Mouse (Mus musculus) bone marrow, adult 2 months (tissue): ENCODE data around the gene Zfyve21. TPM values are rescaled to one million over a fixed set of nuclear protein-coding genes. Genes with fewer than 3 reads are reported as not detected.

Experiments used
- H3K27ac ChIP-seq: fragments of 200-500 bp; 2 replicates; pipeline ENCODE4 v1.5.1; 2012; ENCODE audit warnings: low read depth, mild to moderate bottlenecking, control low read depth, inconsistent platforms, low read length; ENCODE audit not compliant: control insufficient read depth, poor library complexity, insufficient read depth
- H3K4me1 ChIP-seq: fragments of 200-500 bp; 2 replicates; pipeline ENCODE4 v1.6.1; 2011; ENCODE audit warnings: low read length; ENCODE audit not compliant: control insufficient read depth, insufficient read depth
- H3K4me3 ChIP-seq: fragments of 200-500 bp; replicated peaks from 2 replicates; pipeline ENCODE3; 2011; ENCODE audit warnings: mild to moderate bottlenecking, low read depth, low read length, control low read depth; ENCODE audit not compliant: control insufficient read depth
- CTCF ChIP-seq: fragments of 200-500 bp; IDR thresholded peaks from 2 replicates; pipeline ENCODE4 v1.5.1; 2011; ENCODE audit warnings: low read length, control low read depth; ENCODE audit not compliant: control insufficient read depth, insufficient read depth
- POLR2A ChIP-seq: fragments of 200-500 bp; IDR thresholded peaks from 2 replicates; pipeline ENCODE4 v1.6.1; 2011; ENCODE audit warnings: low read depth, mild to moderate bottlenecking, control low read depth, low read length, borderline replicate concordance; ENCODE audit not compliant: control insufficient read depth
- WGBS: fragments of 180-500 bp; shearing (Covaris S2); methylation state at CpG from one replicate; pipeline ENCODE4 v1.1.7; 2018; 5-methylcytosine and 5-hydroxymethylcytosine counted together
- polyA plus RNA-seq: library from polyadenylated mRNA; stranded (reverse); fragments of >200 nt; gene quantifications from 2 replicates; pipeline ENCODE4 v1.2.4, GENCODE M21; 2011; ENCODE audit warnings: low replicate concordance; ENCODE audit not compliant: missing spikeins, insufficient read depth, insufficient read length

Zfyve21 gene
- polyA plus RNA-seq, 1 experiment = 12.8 TPM

DNA sequence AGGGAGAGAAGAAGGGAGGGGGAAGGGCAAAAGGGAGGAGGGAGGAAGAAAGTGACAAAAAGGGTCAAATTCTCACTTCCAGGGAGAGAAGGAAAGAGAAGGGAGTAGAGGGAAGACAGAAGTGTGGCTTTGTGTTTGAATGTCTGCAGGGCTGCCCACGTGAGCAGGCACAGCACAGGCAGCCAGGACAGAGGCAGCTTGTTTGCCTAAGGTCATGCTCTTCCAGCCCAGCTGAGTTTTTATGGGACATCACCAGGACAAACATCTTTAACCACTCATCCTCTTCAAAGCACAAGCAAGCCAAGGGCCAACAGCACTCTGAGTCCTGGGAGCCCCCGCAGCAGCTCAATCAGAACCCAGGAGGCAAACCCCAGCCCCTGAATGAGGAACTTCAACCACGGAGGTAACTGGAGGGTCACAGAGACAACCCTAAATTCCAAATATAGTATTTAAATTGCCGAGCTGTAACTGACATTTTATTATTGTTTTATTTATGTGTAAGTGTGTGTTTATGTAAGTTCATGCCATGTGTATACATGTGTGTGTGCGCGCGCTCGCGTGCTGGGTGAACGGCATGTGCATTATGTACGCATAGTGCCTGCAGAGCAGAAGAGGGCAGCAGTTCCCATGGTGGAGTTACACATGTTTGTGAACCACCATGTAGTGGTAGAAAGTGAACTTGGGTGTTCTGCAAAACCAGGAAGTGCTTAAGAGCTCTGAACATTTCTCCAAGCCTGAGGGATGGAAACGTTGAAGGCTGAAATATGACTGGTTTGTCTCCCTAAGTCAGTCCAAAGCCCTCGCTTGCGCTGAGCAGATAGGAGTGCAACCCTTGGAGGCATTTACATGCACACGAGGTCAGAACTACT, 28.8 kb downstream of the Zfyve21 start:
- Histone ChIP-seq H3K27ac (no peak overlapping the region), H3K4me3 (no peak overlapping the region), H3K4me1 (no peaks in the 10 kb centered on the region; the same call in 1 of the 2 replicates)
- 69% methylated on average over 15 of the region's 15 CpGs for WGBS
- TF ChIP-seq POLR2A (no peak), CTCF (no peak)

DNA sequence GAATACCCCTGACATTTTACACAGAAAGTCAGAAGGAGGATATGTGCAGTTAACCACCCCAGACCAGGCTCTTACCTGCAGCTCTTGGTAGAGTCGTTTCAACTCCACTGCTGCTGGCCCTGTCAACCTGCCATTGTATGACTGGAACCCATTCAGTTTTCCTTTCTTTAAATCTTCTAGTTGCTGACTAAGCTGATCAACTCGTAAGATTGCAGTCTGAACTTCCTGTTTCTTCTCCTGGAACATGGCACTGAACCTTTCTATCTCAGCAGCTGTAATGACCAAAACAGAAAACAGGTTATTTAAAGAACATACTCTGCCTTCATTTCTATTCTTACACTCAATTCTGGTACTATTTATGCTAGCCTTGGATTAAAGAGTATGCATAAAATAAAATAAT, 29.5 kb downstream of the Zfyve21 start:
- Histone ChIP-seq H3K27ac (no peak overlapping the region), H3K4me3 (no peak overlapping the region), H3K4me1 (no peaks in the 10 kb centered on the region; the same call in 1 of the 2 replicates)
- WGBS = 5% methylated on average over 2 of the region's 2 CpGs
- TF ChIP-seq CTCF (no peak), POLR2A (no peak)

GRCm38 (mm10) chr12:111845953-111846352, 32.0 kb downstream of the Zfyve21 start:
- 82% methylated on average over 4 of the region's 4 CpGs for WGBS
- Histone ChIP-seq H3K4me3 (no peak overlapping the region), H3K4me1 (no peaks in the 10 kb centered on the region; the same call in 1 of the 2 replicates), H3K27ac (no peak overlapping the region)
- no peak for TF ChIP-seq CTCF
- TF ChIP-seq POLR2A = no peak

DNA sequence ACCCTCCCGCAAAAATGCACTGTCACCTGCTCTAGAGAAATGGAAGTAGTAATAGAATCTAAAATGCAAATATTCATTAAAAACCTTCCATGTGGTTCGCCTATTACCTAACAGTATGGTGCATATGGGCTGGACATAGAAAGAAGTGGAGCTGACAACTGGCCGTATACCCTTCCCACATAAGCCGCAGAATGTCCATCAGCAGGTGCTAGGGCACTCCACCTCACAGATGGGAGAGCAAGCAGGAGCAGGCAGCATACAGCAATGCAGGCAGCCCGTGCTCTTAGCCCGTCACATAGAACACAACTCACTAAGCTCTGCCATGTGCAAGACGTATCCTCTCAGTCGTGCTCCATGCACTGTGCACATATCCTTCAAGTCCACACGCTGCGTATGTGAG, 32.8 kb downstream of the Zfyve21 start:
- no peak for TF ChIP-seq CTCF
- 91% methylated on average over 10 of the region's 10 CpGs for WGBS
- H3K27ac ChIP-seq = no peak overlapping the region
- H3K4me3 ChIP-seq = no peak overlapping the region
- no peaks in the 10 kb centered on the region; the same call in 1 of the 2 replicates for H3K4me1 ChIP-seq

DNA sequence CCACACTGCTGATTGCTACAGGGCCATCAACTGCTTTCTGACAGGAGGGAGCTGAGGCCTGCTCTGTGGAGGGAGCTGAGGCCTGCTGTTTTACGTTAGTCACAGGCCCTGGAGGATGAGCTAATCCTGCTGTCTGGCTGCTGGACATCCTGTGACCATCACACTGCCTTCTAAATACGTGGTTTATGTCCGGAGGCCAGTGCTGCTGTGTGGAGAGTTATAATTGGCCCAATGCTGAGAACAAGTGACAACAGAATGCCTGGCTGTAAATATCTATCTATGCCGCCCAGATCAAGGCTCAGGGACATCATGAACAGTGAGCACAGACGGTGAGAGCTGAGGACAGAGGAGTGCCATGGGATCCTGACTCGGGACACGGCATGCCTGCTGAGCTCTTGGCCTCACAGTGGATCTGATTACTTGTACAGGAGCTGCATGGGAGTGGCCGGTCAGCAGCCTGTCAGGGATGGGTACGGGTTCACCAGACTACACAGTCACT, 34.4 kb downstream of the Zfyve21 start:
- TF ChIP-seq POLR2A = no peak
- no peak for TF ChIP-seq CTCF
- H3K4me3 ChIP-seq = no peak overlapping the region
- no peaks in the 10 kb centered on the region for H3K4me1 ChIP-seq
- 85% methylated on average over 9 of the region's 9 CpGs for WGBS
- no peak overlapping the region for H3K27ac ChIP-seq

GRCm38 (mm10) chr12:111851235-111851634, 37.3 kb downstream of the Zfyve21 start:
- TF ChIP-seq POLR2A = no peak
- H3K4me3 ChIP-seq = no peak overlapping the region
- no peaks in the 10 kb centered on the region for H3K4me1 ChIP-seq
- no peak overlapping the region for H3K27ac ChIP-seq
- 71% methylated on average over 2 of the region's 2 CpGs for WGBS

DNA sequence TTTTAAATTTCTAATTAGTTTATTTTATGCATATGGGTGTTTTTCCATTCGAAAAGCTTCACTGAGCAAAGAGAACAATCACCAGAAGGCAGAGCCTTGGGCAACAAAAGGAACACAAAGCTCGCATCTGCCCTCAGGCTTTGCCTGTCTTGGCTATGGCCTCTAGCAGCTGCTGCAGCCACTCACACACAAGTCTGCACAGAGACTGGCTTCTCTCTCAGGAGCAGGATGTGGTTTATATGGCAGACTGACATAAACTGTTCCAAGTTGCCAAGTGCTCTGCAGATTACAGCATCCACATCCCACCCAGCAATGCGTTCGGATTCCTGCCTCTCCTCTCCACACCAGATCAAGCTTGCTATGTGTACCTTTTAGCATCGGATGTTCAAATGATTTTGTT, 37.8 kb downstream of the Zfyve21 start:
- Histone ChIP-seq H3K4me3 (no peak overlapping the region), H3K27ac (no peak overlapping the region), H3K4me1 (no peaks in the 10 kb centered on the region)
- WGBS = 62% methylated on average over 5 of the region's 5 CpGs
- TF ChIP-seq CTCF = no peak
- no peak for TF ChIP-seq POLR2A

GRCm38 (mm10) chr12:111853011-111853436, 39.1 kb downstream of the Zfyve21 start:
- H3K27ac ChIP-seq = no peak overlapping the region
- H3K4me1 ChIP-seq = no peaks in the 10 kb centered on the region
- WGBS = 21% methylated on average over 10 of the region's 10 CpGs
- no peak overlapping the region for H3K4me3 ChIP-seq
- TF ChIP-seq CTCF (no peak), POLR2A (no peak)
